Mouse (Mus musculus) liver, adult 2 months (tissue): ENCODE measurements around the gene Emd. TPM values are rescaled to one million over a fixed set of nuclear protein-coding genes. Genes with fewer than 3 reads are reported as not detected.

ENCODE experiments used
- DNase-seq: peaks from one replicate; pipeline ENCODE4 v3.0.0-alpha.2; 2011; ENCODE audit warnings: low read depth, low spot score; ENCODE audit errors: extremely low read depth
- H3K27ac ChIP-seq: fragments of 200-500 bp; replicated peaks from 2 replicates; pipeline ENCODE4 v1.5.1; 2012; ENCODE audit warnings: low read depth, mild to moderate bottlenecking, control low read depth, inconsistent platforms, low read length; ENCODE audit not compliant: insufficient read depth
- H3K27me3 ChIP-seq: fragments of 200-500 bp; 2 replicates; pipeline ENCODE4 v1.6.1; 2012; ENCODE audit warnings: mild to moderate bottlenecking, moderate library complexity, low read length, inconsistent platforms; ENCODE audit not compliant: control insufficient read depth, insufficient read depth
- H3K36me3 ChIP-seq: fragments of 200-500 bp; 2 replicates; pipeline ENCODE4 v1.6.1; 2012; ENCODE audit warnings: low read length, inconsistent platforms; ENCODE audit not compliant: control insufficient read depth, insufficient read depth
- H3K4me1 ChIP-seq: fragments of 200-500 bp; 2 replicates; pipeline ENCODE4 v1.6.1; 2011; ENCODE audit warnings: low read length; ENCODE audit not compliant: control insufficient read depth, insufficient read depth
- H3K4me3 ChIP-seq: fragments of 200-500 bp; 2 replicates; pipeline ENCODE4 v1.5.1; 2011; ENCODE audit warnings: low read depth, mild to moderate bottlenecking, control low read depth, low read length, moderate library complexity; ENCODE audit not compliant: insufficient read depth
- H3K79me2 ChIP-seq: fragments of 200-500 bp; 2 replicates; pipeline ENCODE4 v1.6.1; 2012; ENCODE audit warnings: inconsistent platforms, mild to moderate bottlenecking, low read length, moderate library complexity; ENCODE audit not compliant: control insufficient read depth, insufficient read depth
- H3K9ac ChIP-seq: fragments of 200-500 bp; 2 replicates; pipeline ENCODE4 v1.6.1; 2012; ENCODE audit warnings: low read depth, mild to moderate bottlenecking, control low read depth, inconsistent platforms, low read length
- CTCF ChIP-seq: fragments of 200-500 bp; IDR thresholded peaks from 2 replicates; pipeline ENCODE4 v1.5.1; 2011; ENCODE audit warnings: low read depth, low read length, control low read depth
- POLR2A ChIP-seq: fragments of 200-500 bp; IDR thresholded peaks from 2 replicates; pipeline ENCODE4 v1.6.1; 2011; ENCODE audit warnings: low read length, control low read depth; ENCODE audit not compliant: insufficient read depth; ENCODE audit errors: extremely low read depth
- WGBS: fragments of 180-500 bp; shearing (Covaris S2); methylation state at CpG from one replicate; pipeline ENCODE4 v1.1.7; 2018; 5-methylcytosine and 5-hydroxymethylcytosine counted together
- polyA plus RNA-seq: library from polyadenylated mRNA; depleted of rRNA; stranded (reverse); fragments of >200 nt; gene quantifications from 2 replicates; pipeline ENCODE4 v1.2.3, GENCODE M21; 2012
- total RNA-seq: library from RNA; depleted of rRNA; stranded (reverse); fragments of >200 nt; gene quantifications from 2 replicates; pipeline ENCODE4 v1.2.3, GENCODE M21; 2014

Gene Emd
- total and polyA plus RNA-seq, 2 experiments = 10.2 to 38.8 TPM

DNA sequence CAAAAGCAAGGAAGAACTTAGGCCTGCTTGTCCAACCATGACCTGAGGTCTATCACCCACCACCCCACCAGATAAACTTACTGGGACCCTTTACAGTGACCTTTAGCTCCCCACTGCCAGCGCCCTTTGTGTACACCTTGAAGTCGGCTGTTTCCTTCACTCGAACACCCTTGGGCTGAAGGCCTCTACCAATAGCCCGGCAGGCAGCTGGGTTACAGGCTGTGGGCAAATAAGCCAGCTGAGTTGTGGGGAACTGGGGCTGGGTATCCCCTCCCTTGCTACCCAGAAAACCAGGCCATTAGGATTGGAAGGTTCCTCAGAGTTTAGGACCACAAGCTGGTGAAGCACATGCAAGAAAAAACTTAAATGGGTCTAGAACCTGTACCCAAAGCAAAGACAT lies 14.2 kb upstream of the Emd start:
- no peak for DNase-seq
- H3K9ac ChIP-seq = no peak overlapping the region
- 95% methylated on average over 4 of the region's 4 CpGs for WGBS
- H3K4me1 ChIP-seq = no peaks in the 10 kb centered on the region
- no peaks in the 10 kb centered on the region for H3K36me3 ChIP-seq
- no peak overlapping the region for H3K27ac ChIP-seq
- H3K79me2 ChIP-seq = no peaks in the 10 kb centered on the region
- H3K4me3 ChIP-seq = no peak overlapping the region
- no peak for TF ChIP-seq CTCF
- TF ChIP-seq POLR2A = no peak
- no peaks in the 10 kb centered on the region for H3K27me3 ChIP-seq

DNA sequence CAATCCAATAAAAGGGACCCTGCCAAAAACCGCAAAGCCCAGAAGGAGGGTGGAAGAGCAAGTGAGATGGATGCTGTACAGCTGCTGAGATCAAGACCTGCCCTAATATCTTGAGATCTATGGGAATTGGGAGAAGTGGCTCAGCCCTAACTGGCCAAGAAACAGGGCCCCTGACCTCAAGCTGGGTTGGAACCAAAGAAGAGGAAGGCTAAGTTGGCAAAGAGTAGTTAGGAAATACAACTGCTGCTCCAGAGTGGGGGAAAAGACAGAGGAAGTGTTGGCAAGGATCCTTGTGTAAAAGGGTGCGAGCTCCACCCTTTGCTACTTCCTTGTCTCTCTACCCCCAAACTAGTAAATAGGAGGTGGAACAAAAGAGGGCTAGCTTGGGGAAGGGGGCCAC lies 11.1 kb upstream of the Emd start:
- Histone ChIP-seq H3K9ac (no peak overlapping the region), H3K27ac (no peak overlapping the region), H3K4me1 (no peaks in the 10 kb centered on the region), H3K4me3 (no peak overlapping the region), H3K79me2 (no peaks in the 10 kb centered on the region), H3K27me3 (no peaks in the 10 kb centered on the region), H3K36me3 (no peaks in the 10 kb centered on the region)
- no peak for TF ChIP-seq POLR2A
- TF ChIP-seq CTCF = no peak
- 68% methylated on average over 2 of the region's 2 CpGs for WGBS
- peak; percentile 29 for DNase-seq

DNA sequence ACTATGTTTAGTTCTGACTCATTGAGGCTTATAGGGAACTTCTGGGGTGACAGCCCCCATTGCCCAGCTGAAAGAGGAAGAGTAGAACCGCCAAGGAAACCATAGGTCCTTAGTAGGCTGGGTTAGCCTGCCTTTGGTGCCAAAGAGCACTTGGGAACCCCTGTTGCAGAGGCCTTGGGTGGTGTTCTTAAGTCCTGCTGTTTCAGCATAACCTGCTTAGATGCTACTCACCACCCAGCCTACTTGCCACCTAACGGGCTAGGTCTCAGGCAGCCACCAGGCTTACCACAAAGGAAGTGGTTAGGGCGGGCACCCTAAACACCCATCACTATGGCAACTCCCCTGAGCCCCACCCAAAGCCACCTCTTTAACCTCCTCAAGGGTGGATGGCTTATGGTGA lies 10.7 kb upstream of the Emd start:
- 65% methylated on average over 3 of the region's 3 CpGs for WGBS

DNA sequence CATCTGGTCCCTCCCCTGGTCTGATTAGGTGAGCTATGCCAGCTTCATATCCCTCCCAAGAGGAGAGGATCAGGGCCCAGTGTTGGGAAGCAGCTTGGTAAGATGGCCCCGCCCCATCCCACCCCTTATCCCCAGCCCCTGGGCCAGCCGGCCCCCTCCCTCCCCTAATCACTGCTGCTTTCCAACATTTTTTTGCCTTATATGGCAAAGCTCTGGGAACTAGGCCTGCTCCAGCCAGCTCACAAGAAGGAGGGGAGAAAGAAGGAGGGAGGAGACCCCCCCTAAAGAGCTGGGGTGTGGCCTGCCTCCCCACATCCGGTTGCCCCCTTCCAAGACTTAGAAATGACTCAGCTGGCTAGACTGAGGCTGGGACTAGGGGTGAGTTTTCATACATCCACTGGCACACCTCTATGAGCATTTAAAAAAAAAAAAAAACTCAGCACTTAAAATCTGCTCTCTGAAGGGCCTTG lies 9.8 kb upstream of the Emd start:
- H3K79me2 ChIP-seq = no peaks in the 10 kb centered on the region
- H3K27me3 ChIP-seq = no peaks in the 10 kb centered on the region
- peak overlapping the region; percentile 37 for H3K4me3 ChIP-seq
- DNase-seq = peak; percentile 21
- 37% methylated on average over 2 of the region's 3 CpGs for WGBS
- peak overlapping the region; percentile 40; the same call in 1 of the 2 replicates for H3K27ac ChIP-seq
- no peak for TF ChIP-seq CTCF
- TF ChIP-seq POLR2A = no peak
- H3K4me1 ChIP-seq = no peaks in the 10 kb centered on the region
- H3K36me3 ChIP-seq = no peaks in the 10 kb centered on the region
- no peak overlapping the region for H3K9ac ChIP-seq

More for the DNA sequence above, 10.7 kb upstream of the Emd start:
- no peak for TF ChIP-seq CTCF
- no peak for TF ChIP-seq POLR2A
- peak overlapping the region; percentile 40 for H3K27ac ChIP-seq
- no peaks in the 10 kb centered on the region for H3K79me2 ChIP-seq
- H3K4me1 ChIP-seq = no peaks in the 10 kb centered on the region
- no peak overlapping the region for H3K4me3 ChIP-seq
- no peaks in the 10 kb centered on the region for H3K36me3 ChIP-seq
- H3K9ac ChIP-seq = no peak overlapping the region
- no peak for DNase-seq
- H3K27me3 ChIP-seq = no peaks in the 10 kb centered on the region

DNA sequence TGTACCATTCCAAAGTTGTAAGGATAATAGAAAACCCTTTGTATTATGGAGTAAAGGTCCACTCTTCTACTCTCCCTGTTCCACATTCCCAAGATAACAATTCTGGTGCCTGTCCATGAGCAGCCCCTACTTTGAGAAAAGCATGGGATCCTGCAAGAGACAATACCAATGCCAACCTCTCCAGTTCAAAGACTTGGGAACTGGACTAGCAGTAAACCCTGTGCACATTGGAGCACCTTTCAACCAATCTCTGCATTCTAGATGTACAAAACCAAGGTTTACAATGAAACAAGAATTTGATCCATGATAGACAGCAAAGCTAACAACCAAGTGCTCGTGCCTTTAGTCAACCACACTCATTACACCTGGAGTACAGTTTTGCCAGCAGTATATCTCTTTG lies 9.4 kb upstream of the Emd start:
- TF ChIP-seq CTCF (no peak), POLR2A (no peak)
- DNase-seq = no peak
- Histone ChIP-seq H3K79me2 (no peaks in the 10 kb centered on the region), H3K27me3 (no peaks in the 10 kb centered on the region), H3K9ac (no peak overlapping the region), H3K4me3 (peak overlapping the region; percentile 72), H3K27ac (no peak overlapping the region), H3K36me3 (no peaks in the 10 kb centered on the region), H3K4me1 (peaks cover 2% of the 10 kb centered on the region; the same call in 1 of the 2 replicates)
- 68% methylated on average over 1 of the region's 1 CpGs for WGBS

DNA sequence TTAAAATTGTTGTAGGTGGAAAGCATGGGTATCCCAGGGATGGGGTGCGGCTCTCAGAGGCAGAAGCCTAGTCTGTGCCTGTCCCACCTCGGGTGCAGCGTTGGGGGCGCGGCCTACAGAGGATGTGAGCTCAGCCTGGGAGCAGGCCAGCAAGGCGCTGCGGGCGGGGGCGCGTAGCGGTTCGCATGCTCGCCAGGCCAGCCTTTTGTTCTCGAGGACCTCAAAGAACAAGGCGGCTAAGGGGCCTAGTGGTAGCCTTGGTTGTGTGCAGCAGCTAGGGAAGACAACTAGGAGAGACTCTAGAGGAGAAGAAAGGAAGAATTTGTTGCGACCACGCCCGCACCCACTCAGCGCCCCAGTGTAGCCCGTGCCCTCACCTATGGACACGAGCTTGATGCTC lies 8.8 kb upstream of the Emd start:
- WGBS = 18% methylated on average over 21 of the region's 21 CpGs
- H3K9ac ChIP-seq = peak overlapping the region; percentile 69
- H3K36me3 ChIP-seq = no peaks in the 10 kb centered on the region
- TF ChIP-seq CTCF = no peak
- no peak for TF ChIP-seq POLR2A
- peak overlapping the region; percentile 50 for H3K27ac ChIP-seq
- no peaks in the 10 kb centered on the region for H3K27me3 ChIP-seq
- peaks cover 3% of the 10 kb centered on the region; the same call in 1 of the 2 replicates for H3K4me1 ChIP-seq
- no peaks in the 10 kb centered on the region for H3K79me2 ChIP-seq
- no peak for DNase-seq
- H3K4me3 ChIP-seq = peak overlapping the region; percentile 72
